Mouse (Mus musculus) adipocyte (in vitro differentiated cells): ENCODE measurements around the gene Calr4.

ENCODE experiments used
- DNase-seq: peaks from one replicate; pipeline ENCODE4 v3.0.0-alpha.2; 2016; ENCODE audit warnings: low spot score

Calr4 gene

DNA sequence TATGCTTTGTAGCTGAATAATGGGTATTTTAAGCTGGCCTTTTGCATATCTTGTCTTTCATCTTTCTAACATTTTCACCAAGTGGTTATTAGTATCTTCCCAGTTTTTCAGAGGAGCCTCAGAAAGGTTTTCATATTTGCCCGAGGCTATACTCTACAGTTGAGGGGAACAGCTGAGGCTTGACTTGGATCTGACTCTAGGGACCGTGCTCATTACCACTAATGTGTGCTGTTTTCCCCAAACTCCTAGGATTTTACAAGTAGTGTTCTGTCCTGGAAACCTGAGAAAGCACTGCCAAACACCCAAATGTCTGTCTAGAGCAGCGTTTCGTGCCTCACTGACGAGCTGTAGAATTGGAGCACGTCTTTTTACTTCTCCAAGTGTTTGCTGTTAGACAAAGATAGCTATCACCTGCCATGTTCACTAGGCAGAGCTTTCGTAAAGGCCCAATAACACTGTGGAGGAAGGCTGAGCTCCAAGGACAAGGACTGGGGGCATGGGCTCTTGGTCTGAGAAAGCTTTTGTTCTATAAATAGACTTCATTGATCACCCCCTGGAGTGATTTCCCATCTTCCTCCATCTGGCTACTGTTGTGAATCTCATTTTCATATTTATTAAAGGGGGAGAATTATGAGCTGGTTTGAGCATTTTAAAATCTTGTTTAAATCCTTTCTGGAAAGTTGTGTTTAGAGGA is 2.0 kb downstream of the Calr4 start:
- no peak for DNase-seq

DNA sequence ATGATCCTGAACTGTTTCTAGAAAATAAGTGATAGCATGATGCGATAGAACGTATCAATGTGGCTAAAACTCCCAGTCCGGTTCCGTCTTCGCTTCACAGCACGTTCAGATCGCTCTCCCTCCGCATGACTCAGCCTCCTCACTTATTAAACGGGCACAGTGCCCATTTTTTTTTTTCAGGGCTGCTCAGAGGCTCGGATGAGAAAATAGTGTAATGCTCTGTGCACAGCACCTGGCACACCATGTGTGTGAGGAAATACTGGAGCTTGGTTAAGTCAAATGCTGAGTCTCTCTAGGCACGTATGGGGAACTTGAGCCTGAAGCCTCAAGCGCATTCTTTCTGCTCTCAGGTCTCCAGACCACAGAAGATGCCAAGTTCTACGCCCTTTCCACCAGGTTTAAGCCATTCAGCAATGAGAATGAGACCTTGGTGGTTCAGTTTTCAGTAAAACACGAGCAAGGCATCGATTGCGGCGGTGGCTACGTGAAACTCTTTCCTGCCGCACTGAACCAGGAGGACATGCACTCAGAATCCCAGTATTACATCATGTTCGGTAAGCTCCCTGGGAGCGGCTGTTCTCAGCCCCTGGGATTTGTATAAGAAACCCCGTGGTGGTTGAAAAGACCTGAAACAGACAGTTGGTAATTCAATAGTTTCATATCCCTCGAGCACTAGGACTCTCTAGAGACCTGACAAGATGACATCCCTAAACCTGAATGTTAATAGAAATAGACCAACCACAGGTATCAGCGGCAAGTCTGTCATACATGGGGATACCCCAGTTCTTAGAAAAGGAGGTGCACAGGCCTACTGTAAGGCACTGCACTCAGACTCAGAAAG is 4.4 kb downstream of the Calr4 start:
- DNase-seq = peak; percentile 46

DNA sequence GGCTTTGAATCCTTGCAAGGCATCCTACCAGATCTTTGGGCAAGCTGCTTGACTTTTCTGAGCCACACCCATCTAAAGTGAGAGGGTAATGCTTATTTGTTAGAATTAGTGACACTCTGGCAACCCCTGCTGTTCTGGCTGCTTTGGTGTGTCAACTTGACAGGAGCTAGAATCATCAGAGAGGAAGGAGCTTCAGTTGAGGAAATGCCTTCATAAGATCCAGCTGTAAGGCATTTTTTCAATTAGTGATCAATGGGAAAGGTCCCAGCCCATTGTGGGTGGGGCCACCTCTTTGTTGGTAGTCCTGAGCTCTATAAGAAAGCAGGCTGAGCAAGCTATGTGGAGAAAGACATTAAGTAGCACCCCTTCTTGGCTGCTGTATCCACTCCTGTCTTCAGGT is 6.9 kb downstream of the Calr4 start:
- no peak for DNase-seq

DNA sequence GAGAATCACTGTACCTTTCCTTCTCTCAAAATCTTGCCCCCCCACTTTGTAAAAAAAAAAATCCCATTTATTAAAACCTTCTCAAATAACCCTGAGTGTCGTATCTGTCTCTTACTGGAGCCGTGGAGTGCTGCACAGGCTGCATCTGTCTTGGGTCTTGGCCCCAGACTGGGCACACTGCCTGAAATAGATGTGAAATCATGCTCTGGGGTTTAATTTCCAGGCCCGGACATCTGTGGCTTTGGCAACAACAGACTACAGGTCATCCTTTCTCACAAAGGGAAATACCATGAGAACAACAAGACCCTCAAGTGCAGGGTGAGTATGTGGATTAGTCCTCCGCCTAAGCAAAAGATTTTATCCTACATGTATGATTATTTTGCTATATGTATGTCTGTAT is 7.6 kb downstream of the Calr4 start:
- DNase-seq = peak; percentile 90

DNA sequence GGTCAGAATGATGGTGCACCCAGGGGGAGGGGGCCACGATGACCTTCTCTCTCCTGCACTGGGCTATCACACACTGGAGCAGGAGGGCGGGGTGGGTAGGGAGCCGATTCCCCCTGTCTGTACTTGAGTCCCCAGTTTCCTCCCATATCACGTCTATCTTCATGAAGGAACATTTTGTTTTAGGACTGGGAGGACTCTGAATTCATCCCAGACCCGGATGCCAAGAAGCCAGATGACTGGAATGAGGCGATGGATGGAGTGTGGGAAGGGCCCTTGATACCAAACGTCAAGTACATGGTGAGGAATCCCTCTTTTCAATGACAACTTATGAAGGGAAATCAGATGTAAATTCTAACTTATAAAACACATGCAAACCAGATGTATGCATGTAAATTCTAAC is 10.2 kb downstream of the Calr4 start:
- no peak for DNase-seq

DNA sequence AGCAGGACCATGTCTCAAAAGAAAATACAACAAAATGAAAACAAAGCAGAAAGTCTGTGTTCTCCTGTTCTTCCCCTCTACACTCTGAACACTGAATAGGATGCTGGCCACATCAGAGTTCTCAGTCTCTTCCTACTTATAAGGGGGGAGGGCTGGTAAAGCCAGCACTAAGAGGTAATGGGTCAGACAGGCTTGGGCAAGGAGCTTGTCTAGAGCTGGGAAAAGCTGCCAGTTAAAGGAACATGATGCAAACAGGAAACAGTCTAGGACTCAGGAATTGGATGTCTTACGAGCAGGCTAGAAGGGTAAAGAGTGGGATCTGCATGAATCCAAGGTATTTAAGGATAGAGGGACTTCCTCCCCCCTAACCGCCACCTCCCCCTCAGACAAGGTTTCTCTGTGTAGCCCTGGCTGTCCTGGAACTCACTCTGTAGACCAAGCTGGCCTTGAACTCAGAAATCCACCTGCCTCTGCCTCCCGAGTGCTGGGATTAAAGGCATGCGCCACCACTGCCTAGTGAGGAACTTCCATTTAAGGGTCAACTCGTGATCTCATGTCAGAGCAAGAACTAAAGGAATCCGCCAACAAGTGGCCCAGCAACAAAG is 10.8 kb downstream of the Calr4 start:
- DNase-seq = peak; percentile 69

DNA sequence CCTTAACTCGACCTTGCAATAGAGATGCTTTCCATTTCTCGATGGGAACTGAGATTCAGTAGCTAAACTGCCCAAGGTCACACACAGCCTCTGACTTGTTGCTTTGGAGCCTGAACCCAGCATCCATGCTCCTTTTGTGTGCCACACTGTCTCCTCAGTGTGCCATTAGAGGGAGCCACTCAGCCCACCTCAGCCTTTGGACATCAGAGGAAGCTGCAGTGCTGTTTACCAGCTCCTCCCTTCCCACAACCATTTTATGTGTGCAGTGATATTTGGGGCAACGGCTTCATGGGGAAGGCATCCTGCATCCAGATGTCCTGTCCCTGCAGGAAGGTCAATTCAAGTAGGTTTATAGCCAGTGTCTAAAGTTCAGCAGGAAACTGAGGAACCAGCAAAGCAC is 17.3 kb downstream of the Calr4 start:
- DNase-seq = no peak

DNA sequence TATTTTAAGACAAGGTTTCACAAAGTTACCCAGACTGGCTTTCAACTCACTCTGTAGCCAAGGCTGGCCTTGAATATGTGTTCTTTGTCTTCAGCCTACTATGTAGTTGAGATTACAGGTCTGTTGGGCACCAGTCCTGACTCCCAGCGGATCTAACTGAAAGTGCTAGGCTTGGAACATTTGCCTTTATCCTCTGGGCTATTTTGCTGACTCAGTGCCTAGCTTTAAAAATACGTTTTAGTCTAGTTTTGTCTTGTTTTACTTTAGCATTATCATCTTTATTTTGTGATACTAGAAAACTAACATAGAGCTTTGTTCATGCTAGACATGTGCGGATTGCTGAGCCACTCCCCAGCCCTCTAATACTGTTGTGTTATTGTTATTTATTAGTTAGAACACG is 17.9 kb downstream of the Calr4 start:
- no peak for DNase-seq

DNA sequence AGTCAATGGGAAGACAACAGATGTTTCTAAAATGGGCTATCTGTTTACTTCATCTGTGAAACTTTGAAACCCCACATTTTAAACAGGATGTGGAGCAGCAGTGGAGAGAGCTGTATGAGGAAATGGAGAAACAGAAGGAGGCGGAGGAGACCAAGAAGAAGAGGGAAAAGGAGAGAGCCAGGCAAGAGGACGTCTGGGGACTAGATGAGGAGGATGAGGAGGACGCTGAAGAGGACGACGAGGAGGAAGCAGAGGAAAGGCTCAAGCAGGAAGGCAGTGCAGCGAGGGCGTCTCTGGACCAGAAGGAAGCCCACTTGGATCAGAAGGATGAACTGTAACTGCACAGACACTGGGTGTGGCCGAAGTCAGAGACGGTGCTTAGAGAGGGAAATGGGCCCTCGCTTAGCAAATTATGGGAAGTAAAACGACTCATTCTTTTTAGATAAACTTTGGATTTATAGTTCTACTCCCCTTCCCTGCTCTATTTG is 19.4 kb downstream of the Calr4 start:
- DNase-seq = no peak

DNA sequence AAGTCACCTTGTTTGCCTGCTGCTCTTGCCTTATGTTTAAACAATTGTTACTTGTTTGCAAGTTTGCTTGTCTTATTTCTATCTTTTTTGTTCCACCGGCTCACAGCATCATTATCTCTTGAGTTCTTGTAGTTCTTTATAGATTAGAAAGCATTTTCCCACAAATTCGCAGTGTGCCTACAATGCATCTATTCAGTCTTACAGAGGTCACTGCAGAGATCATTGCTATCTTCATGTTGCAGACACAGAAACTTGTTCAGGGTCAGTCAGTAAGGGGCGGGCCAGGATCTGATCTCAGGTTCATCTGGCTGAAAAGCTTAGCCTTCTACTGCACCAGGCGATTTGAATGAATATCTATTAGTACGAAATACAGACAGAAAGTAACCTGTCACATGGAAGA is 20.2 kb downstream of the Calr4 start:
- DNase-seq = no peak

DNA sequence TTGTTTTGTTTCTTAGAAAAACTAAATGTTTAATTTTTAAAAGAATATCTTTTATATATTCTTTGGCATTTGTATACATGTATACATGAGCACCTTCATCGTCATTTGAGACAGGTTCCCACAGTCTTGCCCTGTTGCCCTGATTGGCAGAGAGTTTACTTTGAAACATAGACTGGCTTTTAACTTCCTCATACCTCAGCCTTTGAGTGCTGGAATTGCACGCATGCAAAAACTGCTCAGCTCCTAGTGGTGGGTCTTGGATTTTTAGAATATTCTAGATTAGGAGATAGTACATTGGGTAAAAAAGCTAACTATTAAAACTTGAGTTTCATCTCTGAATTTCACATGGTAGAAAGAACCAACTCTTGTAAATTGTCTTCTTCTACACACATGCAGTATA is 21.0 kb downstream of the Calr4 start:
- no peak for DNase-seq

DNA sequence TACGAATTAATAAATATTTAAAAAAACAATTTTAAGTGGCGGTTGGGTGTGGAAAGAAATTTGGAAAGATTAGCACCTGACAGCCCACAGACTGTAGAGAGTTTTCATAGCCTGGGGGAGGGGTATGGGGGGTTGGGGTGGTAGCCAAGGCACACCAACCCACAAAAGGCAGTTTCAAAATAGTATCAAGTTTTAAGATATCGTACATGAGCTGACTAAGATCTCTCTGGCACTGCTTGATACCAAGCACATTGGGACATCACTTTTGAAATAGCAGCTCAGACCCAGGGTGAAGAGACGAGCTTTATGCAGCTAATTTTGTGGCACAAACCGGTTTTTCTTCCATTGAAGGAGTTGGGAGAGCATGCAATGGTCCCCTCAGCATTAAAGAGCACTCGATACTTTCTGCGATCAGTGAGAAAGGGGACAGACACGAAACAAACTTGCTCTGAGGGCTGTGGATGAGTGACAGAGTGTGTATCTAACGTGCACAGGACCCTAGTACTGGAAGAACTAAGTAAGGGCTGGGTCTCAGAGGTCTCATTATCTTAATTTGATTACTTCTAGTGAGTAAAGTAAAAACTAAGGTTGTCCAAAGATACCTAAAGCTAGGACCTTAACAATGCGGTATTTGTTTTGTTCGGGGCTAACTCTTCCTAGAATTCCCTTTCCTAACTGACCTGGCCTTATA is 21.6 kb downstream of the Calr4 start:
- DNase-seq = no peak

DNA sequence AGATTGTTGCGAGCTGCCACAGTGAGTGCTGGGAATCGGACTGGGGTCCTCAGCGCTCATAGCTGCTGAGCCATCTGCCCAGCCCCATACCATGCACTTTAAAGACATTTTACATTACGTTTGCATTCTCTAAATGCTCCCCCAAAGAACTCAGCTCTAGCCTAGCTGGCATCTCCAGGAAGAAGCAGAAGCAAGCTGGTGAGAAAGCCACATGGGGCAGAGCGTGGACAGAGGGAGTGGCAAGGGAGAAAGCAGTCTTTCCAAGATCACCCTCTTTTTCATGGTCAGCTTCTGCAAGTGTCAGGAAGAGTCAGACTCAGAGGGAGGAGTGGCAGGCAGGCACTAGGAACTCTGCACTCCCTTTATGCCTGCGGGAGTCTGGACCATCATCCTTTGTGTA is 22.5 kb downstream of the Calr4 start:
- no peak for DNase-seq

DNA sequence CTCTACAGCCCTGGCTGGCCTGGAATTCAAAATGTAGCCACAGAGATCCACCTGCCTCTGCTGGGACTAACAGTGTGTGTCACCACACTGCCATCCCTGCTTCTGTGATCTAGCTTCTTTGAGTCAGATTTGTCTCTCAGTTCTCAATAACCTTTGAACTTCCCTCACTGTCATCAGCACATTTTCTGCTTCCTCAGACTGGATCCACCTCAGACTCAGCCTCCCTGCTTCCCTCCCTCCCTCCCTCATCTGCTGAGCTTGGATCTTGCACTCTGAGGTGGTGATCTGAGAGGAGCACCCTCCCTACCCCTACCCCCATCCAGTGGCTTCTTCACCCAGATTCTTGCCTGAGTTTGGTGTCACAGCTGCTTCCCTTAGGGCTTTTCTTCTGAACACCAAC is 23.4 kb downstream of the Calr4 start:
- DNase-seq = no peak

DNA sequence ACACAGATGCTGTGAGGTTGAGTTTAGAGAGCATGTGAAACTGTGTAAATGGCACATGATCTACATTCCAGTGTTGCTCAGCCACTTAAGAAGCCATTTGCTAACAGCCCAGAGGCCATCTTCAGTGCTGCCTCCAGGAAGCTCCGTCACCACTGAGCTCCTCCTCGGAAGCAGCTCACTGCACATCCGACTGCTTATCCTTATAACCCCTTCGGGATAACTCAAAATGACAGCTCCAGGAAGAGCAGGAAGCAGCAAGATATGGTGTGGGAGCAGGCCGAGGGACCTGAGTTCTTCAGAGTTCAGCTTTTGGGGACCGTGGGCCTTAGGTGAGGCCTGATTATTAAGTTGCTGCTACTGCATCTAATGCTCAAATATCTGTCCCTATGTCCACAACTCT is 27.8 kb downstream of the Calr4 start:
- no peak for DNase-seq

DNA sequence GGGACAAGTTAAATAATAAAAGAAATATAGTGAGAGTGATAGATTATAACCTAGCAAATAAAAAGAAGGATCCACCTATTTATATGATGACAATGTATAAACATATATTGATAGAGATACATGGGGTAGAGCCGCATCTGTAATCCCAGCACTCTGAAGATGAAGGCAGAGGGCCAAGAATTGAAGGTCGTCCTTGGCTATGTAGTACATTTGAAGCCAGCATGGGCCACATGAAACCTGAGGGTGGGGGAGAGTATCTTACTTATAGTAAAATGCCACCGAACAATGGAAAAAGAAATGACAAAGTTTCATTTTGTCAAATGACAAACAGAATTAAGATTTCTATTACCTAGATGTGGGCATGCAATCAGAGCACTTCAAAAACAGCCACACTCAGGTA is 31.8 kb downstream of the Calr4 start:
- DNase-seq = no peak

DNA sequence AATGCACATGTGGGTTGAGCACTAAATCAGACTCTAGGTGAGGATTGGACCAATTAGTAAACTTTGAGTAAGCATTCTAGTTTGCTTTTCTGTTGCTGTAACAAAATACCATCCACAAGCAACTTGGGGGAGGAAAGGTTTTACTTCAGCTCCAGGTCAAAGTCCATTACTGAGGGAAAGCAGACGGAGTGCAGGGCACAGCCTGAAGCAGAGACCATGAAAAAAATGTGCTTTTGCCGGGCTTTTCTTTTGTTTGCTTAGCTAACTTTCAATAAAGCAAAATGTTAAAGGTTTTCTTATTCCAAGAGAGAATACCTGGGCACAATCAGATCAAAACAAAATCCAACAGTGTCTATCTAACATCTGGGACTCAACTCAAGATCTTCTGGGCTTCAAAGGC is 32.5 kb downstream of the Calr4 start:
- DNase-seq = no peak

DNA sequence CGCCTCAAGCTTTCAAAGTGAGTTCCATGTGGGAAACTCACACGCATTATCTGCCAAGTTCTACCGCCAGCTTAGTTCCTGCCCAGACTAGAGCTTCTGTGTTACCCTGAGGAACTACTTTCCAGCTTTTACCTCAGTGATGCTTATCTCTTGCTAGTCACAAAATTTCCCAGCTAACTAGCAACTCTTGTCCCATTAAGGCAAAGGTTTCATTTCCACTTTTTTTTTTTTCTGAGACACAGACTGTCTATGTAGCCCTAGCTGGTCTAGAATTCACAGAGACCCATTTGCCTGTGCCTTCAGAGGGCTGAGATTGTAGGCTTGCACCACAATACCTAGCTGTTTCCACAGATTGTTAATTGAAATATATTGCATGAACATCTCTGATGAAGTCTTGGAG is 33.2 kb downstream of the Calr4 start:
- DNase-seq = no peak

DNA sequence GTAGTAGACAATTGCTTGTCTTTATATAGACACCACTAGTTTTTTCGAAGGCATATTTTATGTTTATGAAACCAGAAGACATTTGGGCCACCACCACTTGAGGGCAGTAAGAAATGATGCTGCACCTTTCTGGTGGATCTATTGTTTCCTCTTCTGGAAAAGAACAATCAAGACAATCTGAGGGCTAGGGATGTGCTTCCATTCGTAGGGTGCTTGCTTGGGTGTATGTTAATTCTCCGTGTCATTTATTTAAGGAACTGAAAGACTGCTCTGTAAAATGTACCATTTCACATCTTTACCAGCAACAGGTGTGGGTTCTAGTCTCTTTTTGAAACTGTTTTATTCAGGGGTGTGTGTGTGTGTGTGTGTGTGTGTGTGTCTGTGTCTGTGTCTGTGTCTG is 34.6 kb downstream of the Calr4 start:
- peak; percentile 25 for DNase-seq

DNA sequence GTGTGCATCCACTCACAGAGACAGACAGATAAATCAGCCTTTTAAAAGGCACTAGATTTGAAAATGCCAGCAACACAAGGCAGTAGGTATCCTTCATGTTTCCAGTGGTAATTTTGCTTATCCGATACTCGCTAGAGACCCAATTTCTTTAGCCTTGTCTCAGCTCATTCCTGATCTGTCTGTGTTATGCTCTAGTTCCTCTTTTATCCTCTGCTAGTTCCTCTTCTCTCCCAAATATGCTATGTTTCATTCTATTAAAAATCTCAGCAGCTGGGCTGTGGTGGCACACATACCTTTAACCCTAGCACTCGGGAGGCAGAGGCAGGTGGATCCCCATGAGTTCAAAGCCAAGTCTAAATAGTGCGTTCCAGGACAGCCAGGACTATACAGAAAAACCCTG is 37.5 kb downstream of the Calr4 start:
- DNase-seq = no peak

DNA sequence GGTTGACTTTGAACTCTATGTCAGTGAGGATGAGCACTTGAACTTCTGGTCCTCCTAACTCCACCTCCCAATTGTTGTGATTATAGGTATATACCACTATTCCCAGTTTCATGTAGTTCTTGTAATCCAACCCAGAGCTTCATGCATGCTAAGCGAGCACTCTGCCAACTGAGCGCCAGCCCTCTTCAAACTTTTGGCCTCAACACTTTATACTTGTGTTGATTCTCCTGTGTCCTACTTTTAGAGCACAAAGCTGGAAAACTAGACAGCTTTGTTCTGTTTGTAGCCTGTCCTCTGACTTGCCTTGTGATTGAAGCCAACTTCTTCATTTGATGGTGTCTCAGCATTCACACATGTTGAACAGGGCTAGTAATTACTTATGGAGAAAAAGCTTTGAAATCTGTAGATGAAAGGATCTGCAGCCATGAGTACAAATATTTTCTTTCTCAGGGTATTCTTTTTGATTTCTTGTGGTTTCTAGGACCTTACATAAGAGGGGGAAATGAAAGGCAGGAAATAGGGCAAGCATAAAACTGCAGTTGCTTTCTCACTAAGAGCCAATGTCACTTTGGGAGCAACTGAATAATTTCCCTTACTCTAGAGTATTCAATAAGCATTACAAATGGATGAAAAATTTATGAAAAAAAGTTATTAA is 39.4 kb downstream of the Calr4 start:
- DNase-seq = peak; percentile 75
